Mouse (Mus musculus): ENCODE measurements around the gene Nccrp1. TPM values are rescaled to one million over a fixed set of nuclear protein-coding genes. Genes with fewer than 3 reads are reported as not detected.

Nccrp1 gene
- polyA plus RNA-seq, 1 experiment: 0.09 TPM

GRCm38 (mm10) chr7:28560856-28561255 lies 13.8 kb upstream of the Nccrp1 start:
- TF ChIP-seq GATA1 (IDR thresholded peaks at IDR 0.05; ENCODE audit: low read length) (no peak), TAL1 (IDR thresholded peaks at IDR 0.05; ENCODE audit: low read length) (no peak)
- H3K36me3 ChIP-seq (ENCODE audit: control insufficient read depth): peaks cover 82% of the 10 kb centered on the region
- peaks cover 13% of the 10 kb centered on the region for H3K4me1 ChIP-seq (ENCODE audit: control insufficient read depth)
- H3K4me3 ChIP-seq (replicated peaks): no peak overlapping the region
- no peaks in the 10 kb centered on the region for H3K27me3 ChIP-seq (ENCODE audit: control insufficient read depth)
- H3K9me3 ChIP-seq (ENCODE audit: control insufficient read depth, low read length): no peaks in the 10 kb centered on the region

- Histone ChIP-seq H3K4me1 (ENCODE audit: control insufficient read depth) (peaks cover 13% of the 10 kb centered on the region), H3K4me3 (replicated peaks) (no peak overlapping the region), H3K9me3 (ENCODE audit: control insufficient read depth, low read length) (no peaks in the 10 kb centered on the region), H3K27me3 (ENCODE audit: control insufficient read depth) (no peaks in the 10 kb centered on the region), H3K36me3 (ENCODE audit: control insufficient read depth) (peaks cover 59% of the 10 kb centered on the region)
- TF ChIP-seq TAL1 (IDR thresholded peaks at IDR 0.05; ENCODE audit: low read length) (no peak), GATA1 (IDR thresholded peaks at IDR 0.05; ENCODE audit: low read length) (no peak)
These were observed 11.4 kb upstream of the Nccrp1 start for GRCm38 (mm10) chr7:28558486-28558885.

GRCm38 (mm10) chr7:28557708-28558107 lies 10.7 kb upstream of the Nccrp1 start:
- no peak overlapping the region for H3K4me3 ChIP-seq (replicated peaks)
- no peaks in the 10 kb centered on the region for H3K9me3 ChIP-seq (ENCODE audit: control insufficient read depth, low read length)
- peaks cover 51% of the 10 kb centered on the region for H3K36me3 ChIP-seq (ENCODE audit: control insufficient read depth)
- peaks cover 13% of the 10 kb centered on the region for H3K4me1 ChIP-seq (ENCODE audit: control insufficient read depth)
- TF ChIP-seq TAL1 (IDR thresholded peaks at IDR 0.05; ENCODE audit: low read length): no peak
- TF ChIP-seq GATA1 (IDR thresholded peaks at IDR 0.05; ENCODE audit: low read length): no peak
- no peaks in the 10 kb centered on the region for H3K27me3 ChIP-seq (ENCODE audit: control insufficient read depth)

- Histone ChIP-seq H3K4me3 (replicated peaks) (no peak overlapping the region), H3K4me1 (ENCODE audit: control insufficient read depth) (peaks cover 13% of the 10 kb centered on the region), H3K36me3 (ENCODE audit: control insufficient read depth) (peaks cover 44% of the 10 kb centered on the region), H3K27me3 (ENCODE audit: control insufficient read depth) (no peaks in the 10 kb centered on the region), H3K9me3 (ENCODE audit: control insufficient read depth, low read length) (0 out of 2 replicates have a peak, but pooled peaks cover 3% of the 10 kb centered on the region)
- TF ChIP-seq GATA1 (IDR thresholded peaks at IDR 0.05; ENCODE audit: low read length) (no peak), TAL1 (IDR thresholded peaks at IDR 0.05; ENCODE audit: low read length) (no peak)
These were observed 10.0 kb upstream of the Nccrp1 start for GRCm38 (mm10) chr7:28557069-28557468.

- TF ChIP-seq TAL1 (IDR thresholded peaks at IDR 0.05; ENCODE audit: low read length) (no peak), GATA1 (IDR thresholded peaks at IDR 0.05; ENCODE audit: low read length) (no peak)
- H3K9me3 ChIP-seq (ENCODE audit: control insufficient read depth, low read length): 0 out of 2 replicates have a peak, but pooled peaks cover 3% of the 10 kb centered on the region
- peaks cover 35% of the 10 kb centered on the region for H3K36me3 ChIP-seq (ENCODE audit: control insufficient read depth)
- no peak overlapping the region for H3K4me3 ChIP-seq (replicated peaks)
- H3K4me1 ChIP-seq (ENCODE audit: control insufficient read depth): peaks cover 13% of the 10 kb centered on the region
- H3K27me3 ChIP-seq (ENCODE audit: control insufficient read depth): no peaks in the 10 kb centered on the region
These were observed 9.0 kb upstream of the Nccrp1 start for GRCm38 (mm10) chr7:28555939-28556535.

GRCm38 (mm10) chr7:28553076-28553475 lies 6.0 kb upstream of the Nccrp1 start:
- Histone ChIP-seq H3K4me3 (replicated peaks) (no peak overlapping the region), H3K36me3 (ENCODE audit: control insufficient read depth) (peaks cover 7% of the 10 kb centered on the region), H3K27me3 (ENCODE audit: control insufficient read depth) (peaks cover 7% of the 10 kb centered on the region), H3K9me3 (ENCODE audit: control insufficient read depth, low read length) (0 out of 2 replicates have a peak, but pooled peaks cover 3% of the 10 kb centered on the region), H3K4me1 (ENCODE audit: control insufficient read depth) (peaks cover 6% of the 10 kb centered on the region)
- TF ChIP-seq GATA1 (IDR thresholded peaks at IDR 0.05; ENCODE audit: low read length) (no peak), TAL1 (IDR thresholded peaks at IDR 0.05; ENCODE audit: low read length) (no peak)

GRCm38 (mm10) chr7:28547628-28548027 lies 574 bp upstream of the Nccrp1 start:
- peaks cover 52% of the 10 kb centered on the region for H3K27me3 ChIP-seq (ENCODE audit: control insufficient read depth)
- H3K9me3 ChIP-seq (ENCODE audit: control insufficient read depth, low read length): 0 out of 2 replicates have a peak, but pooled peaks cover 3% of the 10 kb centered on the region
- no peaks in the 10 kb centered on the region for H3K36me3 ChIP-seq (ENCODE audit: control insufficient read depth)
- TF ChIP-seq TAL1 (IDR thresholded peaks at IDR 0.05; ENCODE audit: low read length) (no peak), GATA1 (IDR thresholded peaks at IDR 0.05; ENCODE audit: low read length) (no peak)
- no peaks in the 10 kb centered on the region; the same call in none of the 2 replicates for H3K4me1 ChIP-seq (ENCODE audit: control insufficient read depth)
- no peak overlapping the region for H3K4me3 ChIP-seq (replicated peaks)

- Histone ChIP-seq H3K4me3 (replicated peaks) (no peak overlapping the region), H3K4me1 (ENCODE audit: control insufficient read depth) (no peaks in the 10 kb centered on the region; the same call in none of the 2 replicates), H3K27me3 (ENCODE audit: control insufficient read depth) (peaks cover 52% of the 10 kb centered on the region), H3K36me3 (ENCODE audit: control insufficient read depth) (no peaks in the 10 kb centered on the region), H3K9me3 (ENCODE audit: control insufficient read depth, low read length) (no peaks in the 10 kb centered on the region)
- TF ChIP-seq GATA1 (IDR thresholded peaks at IDR 0.05; ENCODE audit: low read length) (no peak), TAL1 (IDR thresholded peaks at IDR 0.05; ENCODE audit: low read length) (no peak)
These were observed 405 bp downstream of the Nccrp1 start for GRCm38 (mm10) chr7:28546649-28547048.

GRCm38 (mm10) chr7:28545891-28546210 lies 1.2 kb downstream of the Nccrp1 start:
- Histone ChIP-seq H3K9me3 (ENCODE audit: control insufficient read depth, low read length) (no peaks in the 10 kb centered on the region), H3K27me3 (ENCODE audit: control insufficient read depth) (peaks cover 52% of the 10 kb centered on the region)

More at GRCm38 (mm10) chr7:28545891-28546210, 1.2 kb downstream of the Nccrp1 start:
- Histone ChIP-seq H3K36me3 (ENCODE audit: control insufficient read depth) (no peaks in the 10 kb centered on the region), H3K4me3 (replicated peaks) (no peak overlapping the region), H3K4me1 (ENCODE audit: control insufficient read depth) (no peaks in the 10 kb centered on the region; the same call in none of the 2 replicates)
- no peak for TF ChIP-seq GATA1 (IDR thresholded peaks at IDR 0.05; ENCODE audit: low read length)
- no peak for TF ChIP-seq TAL1 (IDR thresholded peaks at IDR 0.05; ENCODE audit: low read length)

Data from erythroblast, embryonic 14.5 days (primary cell).